Mouse (Mus musculus) neural tube, embryonic 11.5 days (tissue): ENCODE results near the gene Ttc39d. TPM values are rescaled to one million over a fixed set of nuclear protein-coding genes. Genes with fewer than 3 reads are reported as not detected.

Experiments used
- ATAC-seq: fragments of 200-750 bp; cut with Nextera tagmentation; 2 replicates; pipeline ENCODE4 v1.8.0; 2017; ENCODE audit warnings: moderate number of reproducible peaks, mild to moderate bottlenecking, moderate TSS enrichment, moderate library complexity; ENCODE audit not compliant: insufficient read depth, low FRiP score, low TSS enrichment
- DNase-seq: peaks from one replicate; pipeline ENCODE4 v3.0.0-alpha.2; 2015; ENCODE audit warnings: low spot score
- H3K27ac ChIP-seq: fragments of 300-500 bp; sonication (generic); 2 replicates; pipeline ENCODE4 v1.5.1; 2014; ENCODE audit warnings: low read depth, mild to moderate bottlenecking, low read length
- H3K27me3 ChIP-seq: fragments of 300-500 bp; sonication (generic); 2 replicates; pipeline ENCODE4 v1.6.1; 2014; ENCODE audit warnings: mild to moderate bottlenecking, low read length, mixed read lengths; ENCODE audit not compliant: control insufficient read depth, insufficient read depth
- H3K36me3 ChIP-seq: fragments of 300-500 bp; sonication (generic); 2 replicates; pipeline ENCODE4 v1.6.1; 2014; ENCODE audit warnings: mild to moderate bottlenecking, low read length, moderate library complexity, mixed read lengths; ENCODE audit not compliant: control insufficient read depth, insufficient read depth
- H3K4me1 ChIP-seq: fragments of 300-500 bp; sonication (generic); 2 replicates; pipeline ENCODE4 v1.6.1; 2014; ENCODE audit warnings: low read length, mixed read lengths; ENCODE audit not compliant: control insufficient read depth, insufficient read depth
- H3K4me2 ChIP-seq: fragments of 300-500 bp; sonication (generic); 2 replicates; pipeline ENCODE4 v1.6.1; 2014; ENCODE audit warnings: low read depth, mild to moderate bottlenecking, moderate library complexity
- H3K4me3 ChIP-seq: fragments of 300-500 bp; sonication (generic); 2 replicates; pipeline ENCODE4 v1.5.1; 2014; ENCODE audit warnings: low read depth, low read length
- H3K9ac ChIP-seq: fragments of 300-500 bp; sonication (generic); 2 replicates; pipeline ENCODE4 v1.6.1; 2014; ENCODE audit warnings: mild to moderate bottlenecking, low read length
- H3K9me3 ChIP-seq: fragments of 300-500 bp; sonication (generic); 2 replicates; pipeline ENCODE4 v1.6.1; 2016; ENCODE audit warnings: low read length; ENCODE audit not compliant: control insufficient read depth
- WGBS: fragments of 180-500 bp; shearing (Covaris S2); extraction: QIAGEN DNeasy Blood & Tissue Kit; methylation state at CpG from one replicate; pipeline ENCODE4 v1.1.7; 2014; 5-methylcytosine and 5-hydroxymethylcytosine counted together
- polyA plus RNA-seq: library from polyadenylated mRNA; unstranded; fragments of >200 nt; fragmentation: Nextera tagmentation; extraction: Ambion mirVana; gene quantifications from 2 replicates; pipeline ENCODE4 v1.2.1, GENCODE M21; 2014

Gene Ttc39d
- polyA plus RNA-seq, 1 experiment from 2014 or later, result not detected

- Histone ChIP-seq H3K4me3 (no peak overlapping the region), H3K27me3 (no peaks in the 10 kb centered on the region), H3K4me1 (no peaks in the 10 kb centered on the region), H3K4me2 (no peak overlapping the region), H3K9me3 (no peaks in the 10 kb centered on the region), H3K27ac (no peak overlapping the region), H3K9ac (no peak overlapping the region), H3K36me3 (no peaks in the 10 kb centered on the region)
- DNase-seq, result no peak
- ATAC-seq, result no peak
- 95% methylated on average over 5 of the region's 5 CpGs for WGBS
These were observed 26.6 kb downstream of the Ttc39d start for GRCm38 (mm10) chr17:80233844-80234243.

- Histone ChIP-seq H3K9me3 (no peaks in the 10 kb centered on the region), H3K4me2 (no peak overlapping the region), H3K27ac (no peak overlapping the region), H3K9ac (no peak overlapping the region), H3K27me3 (no peaks in the 10 kb centered on the region), H3K36me3 (0 out of 2 replicates have a peak, but pooled peaks cover under 1% of the 10 kb centered on the region), H3K4me3 (no peak overlapping the region), H3K4me1 (no peaks in the 10 kb centered on the region)
- DNase-seq (no peak), ATAC-seq (no peak)
- 93% methylated on average over 7 of the region's 7 CpGs for WGBS
These were observed 27.1 kb downstream of the Ttc39d start for GRCm38 (mm10) chr17:80234376-80234775.

- H3K4me1 ChIP-seq, result no peaks in the 10 kb centered on the region
- H3K9me3 ChIP-seq, result no peaks in the 10 kb centered on the region
- H3K4me3 ChIP-seq, result no peak overlapping the region
- H3K9ac ChIP-seq, result no peak overlapping the region
- no peak overlapping the region for H3K4me2 ChIP-seq
- no peaks in the 10 kb centered on the region for H3K27me3 ChIP-seq
- ATAC-seq (no peak), DNase-seq (no peak)
- H3K36me3 ChIP-seq, result peaks cover 5% of the 10 kb centered on the region; the same call in 1 of the 2 replicates
- H3K27ac ChIP-seq, result no peak overlapping the region
- WGBS, result 88% methylated on average over 3 of the region's 3 CpGs
These were observed 28.2 kb downstream of the Ttc39d start for GRCm38 (mm10) chr17:80235477-80235876.

- peaks cover 7% of the 10 kb centered on the region; the same call in 1 of the 2 replicates for H3K36me3 ChIP-seq
- no peak for ATAC-seq
These were observed 29.5 kb downstream of the Ttc39d start for GRCm38 (mm10) chr17:80236805-80237204.

GRCm38 (mm10) chr17:80237475-80237874 is 30.2 kb downstream of the Ttc39d start:
- no peak for ATAC-seq
- no peaks in the 10 kb centered on the region for H3K4me1 ChIP-seq

More at GRCm38 (mm10) chr17:80236805-80237204, 29.5 kb downstream of the Ttc39d start:
- 94% methylated on average over 3 of the region's 3 CpGs for WGBS
- Histone ChIP-seq H3K9ac (no peak overlapping the region), H3K4me1 (no peaks in the 10 kb centered on the region), H3K27ac (no peak overlapping the region), H3K9me3 (no peaks in the 10 kb centered on the region), H3K27me3 (no peaks in the 10 kb centered on the region), H3K4me3 (no peak overlapping the region), H3K4me2 (no peak overlapping the region)
- no peak for DNase-seq

GRCm38 (mm10) chr17:80241594-80241993 is 34.3 kb downstream of the Ttc39d start:
- H3K4me3 ChIP-seq, result no peak overlapping the region
- no peaks in the 10 kb centered on the region for H3K4me1 ChIP-seq
- H3K9me3 ChIP-seq, result no peaks in the 10 kb centered on the region
- WGBS, result 92% methylated on average over 9 of the region's 9 CpGs
- no peak overlapping the region for H3K27ac ChIP-seq
- H3K27me3 ChIP-seq, result no peaks in the 10 kb centered on the region
- H3K36me3 ChIP-seq, result peaks cover 8% of the 10 kb centered on the region
- ATAC-seq (no peak), DNase-seq (no peak)
- H3K4me2 ChIP-seq, result no peak overlapping the region
- H3K9ac ChIP-seq, result no peak overlapping the region

More at GRCm38 (mm10) chr17:80237475-80237874, 30.2 kb downstream of the Ttc39d start:
- no peak overlapping the region for H3K4me2 ChIP-seq
- no peak for DNase-seq
- H3K9ac ChIP-seq, result no peak overlapping the region
- no peaks in the 10 kb centered on the region for H3K9me3 ChIP-seq
- no peaks in the 10 kb centered on the region for H3K27me3 ChIP-seq
- WGBS, result 87% methylated on average over 5 of the region's 5 CpGs
- peaks cover 7% of the 10 kb centered on the region; the same call in 1 of the 2 replicates for H3K36me3 ChIP-seq
- H3K4me3 ChIP-seq, result no peak overlapping the region
- no peak overlapping the region for H3K27ac ChIP-seq

- 53% methylated on average over 13 of the region's 13 CpGs for WGBS
- H3K36me3 ChIP-seq, result peaks cover 8% of the 10 kb centered on the region
These were observed 35.9 kb downstream of the Ttc39d start for GRCm38 (mm10) chr17:80243116-80243515.

GRCm38 (mm10) chr17:80252757-80253525 is 45.7 kb downstream of the Ttc39d start:
- DNase-seq (no peak), ATAC-seq (no peak)
- 89% methylated on average over 13 of the region's 13 CpGs for WGBS
- no peak overlapping the region for H3K4me3 ChIP-seq
- no peak overlapping the region for H3K4me2 ChIP-seq
- H3K9ac ChIP-seq, result no peak overlapping the region
- H3K36me3 ChIP-seq, result peaks cover 32% of the 10 kb centered on the region
- no peaks in the 10 kb centered on the region for H3K27me3 ChIP-seq
- no peak overlapping the region for H3K27ac ChIP-seq
- no peaks in the 10 kb centered on the region for H3K4me1 ChIP-seq
- H3K9me3 ChIP-seq, result no peaks in the 10 kb centered on the region

More at GRCm38 (mm10) chr17:80243116-80243515, 35.9 kb downstream of the Ttc39d start:
- no peak overlapping the region for H3K9ac ChIP-seq
- H3K4me3 ChIP-seq, result no peak overlapping the region
- H3K27me3 ChIP-seq, result no peaks in the 10 kb centered on the region
- no peaks in the 10 kb centered on the region for H3K4me1 ChIP-seq
- H3K9me3 ChIP-seq, result no peaks in the 10 kb centered on the region
- no peak for ATAC-seq
- H3K4me2 ChIP-seq, result no peak overlapping the region
- no peak overlapping the region for H3K27ac ChIP-seq
- DNase-seq, result no peak

GRCm38 (mm10) chr17:80254421-80254820 is 47.2 kb downstream of the Ttc39d start:
- H3K9ac ChIP-seq, result no peak overlapping the region
- no peaks in the 10 kb centered on the region for H3K4me1 ChIP-seq
- 95% methylated on average over 5 of the region's 5 CpGs for WGBS
- no peak overlapping the region for H3K4me3 ChIP-seq
- peaks cover 28% of the 10 kb centered on the region for H3K36me3 ChIP-seq
- no peak for ATAC-seq
- no peaks in the 10 kb centered on the region for H3K9me3 ChIP-seq
- no peaks in the 10 kb centered on the region for H3K27me3 ChIP-seq
- no peak for DNase-seq
- no peak overlapping the region for H3K4me2 ChIP-seq
- H3K27ac ChIP-seq, result no peak overlapping the region
